Mouse (Mus musculus): ENCODE data around the gene Sirpb1b. TPM values are rescaled to one million over a fixed set of nuclear protein-coding genes. Genes with fewer than 3 reads are reported as not detected.
"Not testable (repeated sequence)": the region's sequence is repeated elsewhere in the genome, so short reads cannot be mapped to it uniquely, and the experiment has no call there.

The Sirpb1b gene
- polyA plus RNA-seq (2012; rRNA removed): 0.39 TPM in 1 of 2 replicates, not detected in the other

DNA sequence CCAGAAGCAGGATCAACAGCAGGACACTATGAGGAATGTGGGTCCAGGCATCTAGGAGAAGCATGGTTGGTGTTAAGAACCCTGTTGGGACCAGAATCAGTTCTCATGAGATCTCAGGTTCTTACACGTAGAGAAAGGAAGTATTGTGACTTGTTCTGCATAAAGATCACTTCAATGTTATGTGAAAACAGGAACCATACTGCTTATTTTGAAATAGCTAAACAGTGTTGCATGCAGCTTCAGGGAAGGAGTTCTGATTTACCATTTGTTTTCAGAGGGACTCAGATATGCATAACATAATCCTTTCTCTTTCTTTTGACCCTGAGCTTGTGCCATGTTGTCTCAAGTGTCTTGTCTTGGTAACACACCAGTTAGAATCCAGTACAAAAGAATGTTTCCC lies at the start of gene Sirpb1b:
Gene Sirpb1b (minus strand): TSS at position 179 of the 400 bp plus-strand sequence.
- H3K4me3 ChIP-seq (ENCODE audit: control insufficient read depth, insufficient read depth, low read length); DNase-seq; H3K36me3 ChIP-seq (ENCODE audit: control insufficient read depth, insufficient read depth, low read length); H3K4me1 ChIP-seq (replicated peaks; ENCODE audit: control insufficient read depth, insufficient read depth, low read length); H3K27me3 ChIP-seq (ENCODE audit: control insufficient read depth, insufficient read depth, low read length); H3K27ac ChIP-seq (ENCODE audit: control insufficient read depth, insufficient read depth, low read length): not testable (repeated sequence)
- WGBS: 69% methylated on average over 1 of the region's 1 CpGs

- WGBS: 91% methylated on average over 2 of the region's 2 CpGs
- H3K4me3 ChIP-seq (ENCODE audit: control insufficient read depth, insufficient read depth, low read length); H3K27me3 ChIP-seq (ENCODE audit: control insufficient read depth, insufficient read depth, low read length); H3K27ac ChIP-seq (ENCODE audit: control insufficient read depth, insufficient read depth, low read length); H3K4me1 ChIP-seq (replicated peaks; ENCODE audit: control insufficient read depth, insufficient read depth, low read length); DNase-seq; H3K36me3 ChIP-seq (ENCODE audit: control insufficient read depth, insufficient read depth, low read length): not testable (repeated sequence)
Measured at GRCm38 (mm10) chr3:15590377-15591117, 15.7 kb upstream of the Sirpb1b start.

DNA sequence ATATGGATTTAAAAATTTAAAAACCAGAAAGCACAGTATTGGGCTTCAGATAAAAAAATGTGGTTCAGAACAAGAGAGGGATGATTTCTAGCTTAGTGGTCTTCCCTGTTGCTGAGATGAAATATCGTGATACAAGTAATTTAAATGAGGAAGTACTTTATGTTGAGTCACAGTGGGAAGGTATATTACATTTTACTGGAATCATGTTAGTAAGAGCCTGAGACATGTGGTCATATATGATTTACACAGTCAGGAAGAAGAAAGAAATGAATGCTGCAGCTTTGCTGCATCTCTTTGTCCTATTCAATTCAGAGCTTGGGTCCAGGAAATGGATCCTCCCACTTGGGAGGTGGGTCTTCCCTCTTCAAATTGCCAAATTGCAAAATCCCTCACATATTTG lies 11.8 kb upstream of the Sirpb1b start:
- not testable (repeated sequence) for H3K36me3 ChIP-seq (ENCODE audit: control insufficient read depth, insufficient read depth, low read length); DNase-seq; H3K4me3 ChIP-seq (ENCODE audit: control insufficient read depth, insufficient read depth, low read length); H3K4me1 ChIP-seq (replicated peaks; ENCODE audit: control insufficient read depth, insufficient read depth, low read length); H3K27ac ChIP-seq (ENCODE audit: control insufficient read depth, insufficient read depth, low read length); H3K27me3 ChIP-seq (ENCODE audit: control insufficient read depth, insufficient read depth, low read length)
- 17% methylated on average over 1 of the region's 1 CpGs for WGBS

- Histone ChIP-seq H3K27ac (ENCODE audit: control insufficient read depth, insufficient read depth, low read length) (no peak overlapping the region), H3K27me3 (ENCODE audit: control insufficient read depth, insufficient read depth, low read length) (no peaks in the 10 kb centered on the region), H3K36me3 (ENCODE audit: control insufficient read depth, insufficient read depth, low read length) (no peaks in the 10 kb centered on the region), H3K4me3 (ENCODE audit: control insufficient read depth, insufficient read depth, low read length) (no peak overlapping the region), H3K4me1 (replicated peaks; ENCODE audit: control insufficient read depth, insufficient read depth, low read length) (no peaks in the 10 kb centered on the region)
- TF ChIP-seq POLR2A (IDR thresholded peaks at IDR 0.05; ENCODE audit: control insufficient read depth, extremely low read depth, insufficient read depth, low read length, poor library complexity): no peak
- WGBS: 89% methylated on average over 1 of the region's 1 CpGs
- no peak for DNase-seq
Measured at GRCm38 (mm10) chr3:15583452-15583851, 8.6 kb upstream of the Sirpb1b start.

DNA sequence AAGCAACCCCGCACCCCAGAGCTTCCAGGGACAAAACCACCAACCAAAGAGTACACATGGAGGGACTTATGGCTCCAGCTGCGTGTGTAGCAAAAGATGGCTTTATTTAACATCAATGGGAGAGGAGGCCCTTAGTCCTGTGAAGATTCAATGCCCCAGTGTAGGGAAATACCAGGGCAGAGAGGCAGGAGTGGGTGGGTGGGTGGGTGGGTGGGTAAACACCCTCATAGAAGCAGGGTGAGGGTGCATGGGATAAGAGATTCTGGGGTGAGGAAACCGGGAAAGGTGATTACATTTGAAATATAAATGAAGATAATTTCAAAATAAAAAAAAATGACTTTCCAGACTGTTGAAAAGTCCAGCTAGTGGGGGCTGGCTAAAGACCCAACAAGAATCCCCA lies 8.1 kb upstream of the Sirpb1b start:
- 89% methylated on average over 3 of the region's 3 CpGs for WGBS
- H3K4me3 ChIP-seq (ENCODE audit: control insufficient read depth, insufficient read depth, low read length); DNase-seq; H3K27me3 ChIP-seq (ENCODE audit: control insufficient read depth, insufficient read depth, low read length); H3K27ac ChIP-seq (ENCODE audit: control insufficient read depth, insufficient read depth, low read length); H3K36me3 ChIP-seq (ENCODE audit: control insufficient read depth, insufficient read depth, low read length); H3K4me1 ChIP-seq (replicated peaks; ENCODE audit: control insufficient read depth, insufficient read depth, low read length): not testable (repeated sequence)

DNA sequence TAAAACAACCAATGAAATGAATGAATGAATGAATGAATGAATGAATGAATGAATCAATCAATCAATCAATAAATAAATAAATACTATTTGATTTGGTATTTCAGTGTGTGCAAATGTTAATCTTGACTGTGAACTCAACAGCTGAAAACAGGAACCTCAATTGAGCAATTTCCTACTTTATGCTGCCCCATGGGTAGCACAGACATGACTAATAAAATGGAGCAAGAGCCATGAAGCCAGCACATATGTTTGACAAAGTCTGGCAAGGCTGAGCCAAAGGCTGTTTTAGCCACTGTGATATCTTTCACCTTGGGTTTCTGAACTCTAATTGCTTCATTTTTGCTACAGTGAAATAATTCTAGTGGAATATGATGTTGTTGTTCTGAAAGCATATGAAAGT lies 1.6 kb upstream of the Sirpb1b start:
- H3K4me3 ChIP-seq (ENCODE audit: control insufficient read depth, insufficient read depth, low read length); H3K27me3 ChIP-seq (ENCODE audit: control insufficient read depth, insufficient read depth, low read length); DNase-seq; H3K36me3 ChIP-seq (ENCODE audit: control insufficient read depth, insufficient read depth, low read length); H3K27ac ChIP-seq (ENCODE audit: control insufficient read depth, insufficient read depth, low read length); H3K4me1 ChIP-seq (replicated peaks; ENCODE audit: control insufficient read depth, insufficient read depth, low read length): not testable (repeated sequence)

DNA sequence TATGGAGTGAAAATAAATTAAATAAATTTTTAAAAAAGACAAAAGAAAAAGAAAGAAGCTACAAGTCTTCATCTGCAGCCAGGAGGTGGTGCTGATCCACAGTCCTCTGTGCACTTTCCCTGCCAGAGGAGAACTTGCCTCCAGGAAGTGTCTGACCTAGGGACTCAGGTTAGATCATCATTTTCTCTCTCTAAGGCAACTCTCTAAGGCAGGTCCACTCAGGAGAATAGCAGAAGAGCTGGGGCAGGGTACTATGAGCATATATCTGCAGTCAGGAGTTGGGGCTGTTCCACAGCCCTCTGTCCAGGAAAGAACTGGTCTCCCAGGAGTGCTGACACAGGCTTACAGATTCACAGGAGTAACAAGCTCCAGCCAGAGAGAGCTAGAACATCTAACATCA lies 46.3 kb downstream of the Sirpb1b start:
- Histone ChIP-seq H3K36me3 (ENCODE audit: control insufficient read depth, insufficient read depth, low read length) (no peaks in the 10 kb centered on the region), H3K27ac (ENCODE audit: control insufficient read depth, insufficient read depth, low read length) (no peak overlapping the region), H3K4me1 (replicated peaks; ENCODE audit: control insufficient read depth, insufficient read depth, low read length) (no peaks in the 10 kb centered on the region), H3K27me3 (ENCODE audit: control insufficient read depth, insufficient read depth, low read length) (no peaks in the 10 kb centered on the region), H3K4me3 (ENCODE audit: control insufficient read depth, insufficient read depth, low read length) (no peak overlapping the region)
- no peak for DNase-seq
- no peak for TF ChIP-seq CTCF (IDR thresholded peaks at IDR 0.05; ENCODE audit: borderline replicate concordance, control insufficient read depth, extremely low read depth, insufficient read depth, low read length, poor library complexity)
- TF ChIP-seq POLR2A (IDR thresholded peaks at IDR 0.05; ENCODE audit: control insufficient read depth, extremely low read depth, insufficient read depth, low read length, poor library complexity): no peak

DNA sequence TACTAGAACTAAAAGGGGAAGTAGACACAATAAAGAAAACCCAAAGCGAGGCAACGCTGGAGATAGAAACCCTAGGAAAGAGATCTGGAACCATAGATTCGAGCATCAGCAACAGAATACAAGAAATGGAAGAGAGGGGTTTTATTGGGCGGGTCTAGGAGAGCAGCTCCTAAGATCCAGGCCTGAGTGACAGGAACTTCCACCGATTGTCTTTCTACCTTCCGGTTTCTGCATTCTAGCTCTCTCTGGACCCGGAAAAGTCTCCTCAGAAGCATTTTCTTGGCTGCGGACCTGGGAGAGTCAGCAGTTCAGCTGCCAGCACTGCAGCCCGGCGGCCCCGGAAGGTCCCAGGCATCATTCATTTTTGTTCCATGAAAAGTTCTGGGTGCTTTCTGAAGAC lies 61.3 kb downstream of the Sirpb1b start:
- WGBS: 89% methylated on average over 11 of the region's 11 CpGs
- H3K36me3 ChIP-seq (ENCODE audit: control insufficient read depth, insufficient read depth, low read length); H3K4me3 ChIP-seq (ENCODE audit: control insufficient read depth, insufficient read depth, low read length); H3K27ac ChIP-seq (ENCODE audit: control insufficient read depth, insufficient read depth, low read length); H3K27me3 ChIP-seq (ENCODE audit: control insufficient read depth, insufficient read depth, low read length); H3K4me1 ChIP-seq (replicated peaks; ENCODE audit: control insufficient read depth, insufficient read depth, low read length); DNase-seq: not testable (repeated sequence)

GRCm38 (mm10) chr3:15507792-15508321 lies 67.0 kb downstream of the Sirpb1b start:
- DNase-seq; H3K27ac ChIP-seq (ENCODE audit: control insufficient read depth, insufficient read depth, low read length); H3K4me3 ChIP-seq (ENCODE audit: control insufficient read depth, insufficient read depth, low read length); H3K4me1 ChIP-seq (replicated peaks; ENCODE audit: control insufficient read depth, insufficient read depth, low read length); H3K36me3 ChIP-seq (ENCODE audit: control insufficient read depth, insufficient read depth, low read length); H3K27me3 ChIP-seq (ENCODE audit: control insufficient read depth, insufficient read depth, low read length): not testable (repeated sequence)
- 83% methylated on average over 3 of the region's 3 CpGs for WGBS

DNA sequence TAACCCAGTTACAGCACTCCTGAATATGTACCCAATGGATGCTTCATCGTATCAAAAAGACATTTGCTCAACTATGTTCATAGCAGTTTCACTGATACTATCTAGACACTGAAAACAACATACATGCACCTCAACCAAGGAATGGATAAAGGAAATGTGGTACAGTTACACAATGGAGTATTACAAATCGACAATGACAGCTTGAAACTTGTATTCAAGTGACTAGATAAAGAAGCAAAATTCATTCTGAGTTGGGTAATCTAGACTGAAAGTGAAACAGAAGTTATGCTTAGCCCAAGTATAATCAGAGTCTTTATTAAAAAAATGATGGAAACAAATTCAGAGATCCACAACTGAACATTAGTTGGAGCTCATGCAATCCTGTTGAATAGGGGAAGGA lies 100.0 kb downstream of the Sirpb1b start:
- not testable (repeated sequence) for H3K4me3 ChIP-seq (ENCODE audit: control insufficient read depth, insufficient read depth, low read length); H3K27me3 ChIP-seq (ENCODE audit: control insufficient read depth, insufficient read depth, low read length); H3K27ac ChIP-seq (ENCODE audit: control insufficient read depth, insufficient read depth, low read length); DNase-seq; H3K4me1 ChIP-seq (replicated peaks; ENCODE audit: control insufficient read depth, insufficient read depth, low read length); H3K36me3 ChIP-seq (ENCODE audit: control insufficient read depth, insufficient read depth, low read length)
- 89% methylated on average over 2 of the region's 2 CpGs for WGBS

DNA sequence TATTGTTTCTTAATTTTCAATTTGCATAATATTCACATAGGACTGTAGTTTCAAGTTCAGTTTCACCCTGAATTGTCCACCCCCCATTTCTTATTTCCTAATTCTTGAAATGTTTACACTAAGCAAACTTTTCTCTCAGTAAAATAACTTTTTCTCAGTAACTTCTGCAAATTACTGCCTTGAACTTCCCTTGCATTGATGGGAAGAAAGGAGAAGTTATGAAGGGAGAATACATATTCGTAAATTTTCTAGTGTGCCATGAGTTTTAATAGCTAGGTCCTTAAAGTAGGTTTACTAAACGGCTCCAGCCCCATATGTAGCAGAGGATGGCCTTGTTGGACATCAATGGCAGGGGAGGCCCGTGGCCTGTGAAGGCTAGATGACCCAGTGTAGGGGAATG lies 104.7 kb downstream of the Sirpb1b start:
- not testable (repeated sequence) for H3K4me3 ChIP-seq (ENCODE audit: control insufficient read depth, insufficient read depth, low read length); H3K36me3 ChIP-seq (ENCODE audit: control insufficient read depth, insufficient read depth, low read length); H3K27ac ChIP-seq (ENCODE audit: control insufficient read depth, insufficient read depth, low read length); H3K4me1 ChIP-seq (replicated peaks; ENCODE audit: control insufficient read depth, insufficient read depth, low read length); H3K27me3 ChIP-seq (ENCODE audit: control insufficient read depth, insufficient read depth, low read length); DNase-seq
- 38% methylated on average over 2 of the region's 3 CpGs for WGBS
